Mouse (Mus musculus): ENCODE measurements around the gene Wnt10b. TPM values are rescaled to one million over a fixed set of nuclear protein-coding genes. Genes with fewer than 3 reads are reported as not detected.

Wnt10b gene
- total and polyA plus RNA-seq, 2 experiments from 2014 or later, result 1.1 TPM; not detected in 1

GRCm38 (mm10) chr15:98742766-98743428 is 35.1 kb downstream of the Wnt10b start:
- no peak overlapping the region for H3K9ac ChIP-seq
- no peaks in the 10 kb centered on the region for H3K4me1 ChIP-seq (ENCODE audit: insufficient read depth)
- H3K36me3 ChIP-seq (ENCODE audit: insufficient read depth), result peaks cover 43% of the 10 kb centered on the region
- no peak overlapping the region for H3K27ac ChIP-seq (ENCODE audit: low read depth, low read length)
- no peak for DNase-seq
- no peak for TF ChIP-seq CTCF (IDR thresholded peaks at IDR 0.05; ENCODE audit: low read depth)
- 83% methylated on average over 8 of the region's 8 CpGs for WGBS
- no peak overlapping the region for H3K4me2 ChIP-seq (ENCODE audit: low read depth)
- no peaks in the 10 kb centered on the region for H3K27me3 ChIP-seq (ENCODE audit: insufficient read depth, low read length)
- no peak for ATAC-seq
- no peak overlapping the region for H3K4me3 ChIP-seq (ENCODE audit: low read depth, low read length)
- no peaks in the 10 kb centered on the region for H3K9me3 ChIP-seq (ENCODE audit: low read length)

DNA sequence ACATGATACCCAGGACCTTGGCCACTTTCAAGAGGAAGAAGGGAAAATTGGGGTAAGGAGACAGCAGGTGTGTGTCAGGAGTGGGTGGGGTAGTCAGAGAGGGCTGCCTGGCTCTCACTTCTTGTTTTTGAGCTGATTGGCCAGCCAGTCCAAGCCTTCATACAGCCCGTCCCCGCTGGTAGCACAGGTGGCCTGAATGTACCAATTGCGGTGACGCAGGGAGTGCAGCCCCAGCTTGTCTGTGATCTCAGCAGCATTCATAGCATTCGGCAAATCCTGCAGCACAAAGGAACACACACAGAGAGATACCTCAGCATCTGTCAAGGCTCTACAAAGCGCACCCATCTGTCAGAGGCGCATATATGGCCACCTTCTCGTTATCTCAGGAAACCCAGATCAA is 37.7 kb downstream of the Wnt10b start:
- no peak for ATAC-seq
- no peak for DNase-seq
- Histone ChIP-seq H3K9me3 (ENCODE audit: low read length) (no peaks in the 10 kb centered on the region), H3K9ac (no peak overlapping the region), H3K4me3 (ENCODE audit: low read depth, low read length) (no peak overlapping the region), H3K4me2 (ENCODE audit: low read depth) (no peak overlapping the region), H3K27ac (ENCODE audit: low read depth, low read length) (no peak overlapping the region), H3K4me1 (ENCODE audit: insufficient read depth) (no peaks in the 10 kb centered on the region), H3K36me3 (ENCODE audit: insufficient read depth) (peaks cover 57% of the 10 kb centered on the region), H3K27me3 (ENCODE audit: insufficient read depth, low read length) (no peaks in the 10 kb centered on the region)
- WGBS, result 81% methylated on average over 8 of the region's 8 CpGs
- TF ChIP-seq CTCF (IDR thresholded peaks at IDR 0.05; ENCODE audit: low read depth), result no peak

DNA sequence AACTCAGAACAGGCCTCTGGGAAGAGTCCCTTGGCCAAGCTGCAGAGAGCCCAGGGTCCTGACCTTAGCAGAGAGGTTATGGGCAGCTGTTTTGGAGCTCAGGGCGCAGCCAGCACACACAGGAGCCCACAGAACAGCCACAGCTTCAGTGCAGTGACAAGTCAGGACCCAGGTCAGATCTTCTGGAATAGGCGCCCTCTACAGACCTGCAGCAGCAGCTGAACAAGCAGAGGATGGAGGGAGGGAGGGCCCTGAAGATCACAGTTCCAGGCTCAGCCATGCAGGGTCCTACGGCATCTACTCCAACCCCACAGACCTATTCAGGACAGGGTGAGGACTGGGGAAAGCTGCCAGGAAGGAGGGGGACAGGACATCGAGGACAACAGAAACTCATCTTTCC is 39.2 kb downstream of the Wnt10b start:
- Histone ChIP-seq H3K9me3 (ENCODE audit: low read length) (no peaks in the 10 kb centered on the region), H3K4me2 (ENCODE audit: low read depth) (no peak overlapping the region), H3K27me3 (ENCODE audit: insufficient read depth, low read length) (no peaks in the 10 kb centered on the region), H3K4me1 (ENCODE audit: insufficient read depth) (no peaks in the 10 kb centered on the region), H3K36me3 (ENCODE audit: insufficient read depth) (peaks cover 58% of the 10 kb centered on the region), H3K9ac (no peak overlapping the region), H3K27ac (ENCODE audit: low read depth, low read length) (no peak overlapping the region), H3K4me3 (ENCODE audit: low read depth, low read length) (no peak overlapping the region)
- 0 out of 2 replicates have a peak, but pooled peaks have one; percentile 22 for TF ChIP-seq CTCF (IDR thresholded peaks at IDR 0.05; ENCODE audit: low read depth)
- ATAC-seq (peak; percentile 27; the same call in 1 of the 2 replicates), DNase-seq (no peak)
- 68% methylated on average over 4 of the region's 4 CpGs for WGBS

GRCm38 (mm10) chr15:98737881-98738280 is 40.1 kb downstream of the Wnt10b start:
- Histone ChIP-seq H3K9me3 (ENCODE audit: low read length) (no peaks in the 10 kb centered on the region), H3K4me1 (ENCODE audit: insufficient read depth) (no peaks in the 10 kb centered on the region), H3K27me3 (ENCODE audit: insufficient read depth, low read length) (no peaks in the 10 kb centered on the region), H3K27ac (ENCODE audit: low read depth, low read length) (no peak overlapping the region), H3K36me3 (ENCODE audit: insufficient read depth) (peaks cover 54% of the 10 kb centered on the region), H3K4me2 (ENCODE audit: low read depth) (no peak overlapping the region), H3K4me3 (ENCODE audit: low read depth, low read length) (no peak overlapping the region), H3K9ac (no peak overlapping the region)
- peak; percentile 72 for TF ChIP-seq CTCF (IDR thresholded peaks at IDR 0.05; ENCODE audit: low read depth)
- peak; percentile 51 for DNase-seq
- ATAC-seq, result peak; percentile 60; the same call in 1 of the 2 replicates

- DNase-seq, result no peak
- WGBS, result 90% methylated on average over 10 of the region's 10 CpGs
- H3K9me3 ChIP-seq (ENCODE audit: low read length), result no peaks in the 10 kb centered on the region
These were observed 41.4 kb downstream of the Wnt10b start for GRCm38 (mm10) chr15:98736521-98736920.

DNA sequence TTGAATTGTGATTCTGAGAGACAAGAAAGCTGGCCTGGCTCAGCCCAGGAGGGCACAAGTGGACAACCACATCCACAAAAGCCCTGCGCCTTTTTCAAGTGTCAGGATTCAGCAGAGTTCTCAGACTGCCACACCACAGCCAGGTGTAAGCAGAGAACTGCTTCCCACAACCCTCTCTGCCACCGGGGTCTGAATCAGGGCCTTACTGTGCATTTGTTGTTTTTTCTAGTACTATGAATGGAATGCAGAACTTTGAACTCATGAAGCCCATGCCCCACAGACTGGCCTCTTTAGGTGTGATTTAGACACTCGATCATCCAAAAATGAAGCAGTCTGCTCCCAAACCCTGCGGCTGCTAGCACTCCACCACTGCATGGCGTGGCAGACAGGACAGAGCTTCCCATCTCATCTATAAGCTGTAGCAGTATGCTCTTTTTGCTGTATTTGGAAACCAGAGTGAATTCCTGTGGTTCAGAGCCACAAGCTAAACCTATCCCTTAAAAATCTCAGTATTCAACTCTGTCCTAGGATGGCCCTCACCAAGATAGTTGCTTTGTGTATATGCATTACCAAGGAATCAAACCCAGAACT is 43.9 kb downstream of the Wnt10b start:
- no peak overlapping the region for H3K9ac ChIP-seq
- H3K9me3 ChIP-seq (ENCODE audit: low read length), result no peaks in the 10 kb centered on the region
- no peak overlapping the region for H3K4me2 ChIP-seq (ENCODE audit: low read depth)
- 81% methylated on average over 5 of the region's 5 CpGs for WGBS
- no peak for TF ChIP-seq CTCF (IDR thresholded peaks at IDR 0.05; ENCODE audit: low read depth)
- 0 out of 2 replicates have a peak, but pooled peaks cover under 1% of the 10 kb centered on the region for H3K27me3 ChIP-seq (ENCODE audit: insufficient read depth, low read length)
- no peak overlapping the region for H3K4me3 ChIP-seq (ENCODE audit: low read depth, low read length)
- no peak overlapping the region for H3K27ac ChIP-seq (ENCODE audit: low read depth, low read length)
- DNase-seq, result no peak
- ATAC-seq, result no peak
- H3K4me1 ChIP-seq (ENCODE audit: insufficient read depth), result no peaks in the 10 kb centered on the region
- peaks cover 31% of the 10 kb centered on the region for H3K36me3 ChIP-seq (ENCODE audit: insufficient read depth)

More at GRCm38 (mm10) chr15:98736521-98736920, 41.4 kb downstream of the Wnt10b start:
- Histone ChIP-seq H3K36me3 (ENCODE audit: insufficient read depth) (peaks cover 54% of the 10 kb centered on the region), H3K27me3 (ENCODE audit: insufficient read depth, low read length) (no peaks in the 10 kb centered on the region), H3K4me1 (ENCODE audit: insufficient read depth) (no peaks in the 10 kb centered on the region), H3K27ac (ENCODE audit: low read depth, low read length) (no peak overlapping the region), H3K9ac (no peak overlapping the region), H3K4me2 (ENCODE audit: low read depth) (no peak overlapping the region), H3K4me3 (ENCODE audit: low read depth, low read length) (no peak overlapping the region)
- no peak for TF ChIP-seq CTCF (IDR thresholded peaks at IDR 0.05; ENCODE audit: low read depth)
- no peak for ATAC-seq

DNA sequence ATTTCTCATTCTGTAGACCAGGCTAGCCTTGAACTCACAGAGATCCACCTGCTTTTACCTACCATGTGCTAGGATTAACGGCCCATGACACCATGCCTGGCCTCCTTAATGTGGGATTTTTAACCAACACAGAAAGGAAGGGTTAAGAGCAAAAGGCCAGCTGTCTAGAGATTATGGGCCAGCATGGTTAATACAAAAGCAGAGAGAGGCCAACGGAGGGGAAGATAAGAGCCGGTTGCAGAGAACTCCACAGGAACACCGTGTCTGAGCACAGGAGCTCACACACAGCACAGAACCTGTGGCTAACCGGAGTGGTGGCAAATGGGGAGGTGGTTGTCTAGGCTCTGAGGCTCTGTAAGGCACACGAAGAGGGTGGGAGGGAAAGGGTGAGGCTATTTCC is 44.6 kb downstream of the Wnt10b start:
- no peak overlapping the region for H3K4me2 ChIP-seq (ENCODE audit: low read depth)
- peaks cover 24% of the 10 kb centered on the region for H3K36me3 ChIP-seq (ENCODE audit: insufficient read depth)
- DNase-seq (no peak), ATAC-seq (no peak)
- H3K9ac ChIP-seq, result no peak overlapping the region
- H3K27ac ChIP-seq (ENCODE audit: low read depth, low read length), result no peak overlapping the region
- H3K4me1 ChIP-seq (ENCODE audit: insufficient read depth), result no peaks in the 10 kb centered on the region
- no peak overlapping the region for H3K4me3 ChIP-seq (ENCODE audit: low read depth, low read length)
- 72% methylated on average over 6 of the region's 6 CpGs for WGBS
- H3K9me3 ChIP-seq (ENCODE audit: low read length), result no peaks in the 10 kb centered on the region
- no peak for TF ChIP-seq CTCF (IDR thresholded peaks at IDR 0.05; ENCODE audit: low read depth)
- 0 out of 2 replicates have a peak, but pooled peaks cover 7% of the 10 kb centered on the region for H3K27me3 ChIP-seq (ENCODE audit: insufficient read depth, low read length)
